Mouse (Mus musculus) B cell, adult 62 days (primary cell): ENCODE data around the gene Pigl. TPM values are rescaled to one million over a fixed set of nuclear protein-coding genes. Genes with fewer than 3 reads are reported as not detected.

Experiments used
- total RNA-seq: library from RNA; stranded (reverse); gene quantifications from 4 replicates; pipeline ENCODE4 v1.2.4, GENCODE M21; 2023

Pigl gene
- 6.5 to 7.8 TPM (median 7.4 TPM) in 4 replicates for total RNA-seq

GRCm38 (mm10) chr11:62458276-62458724 lies at the start of gene Pigl, which contains the start of gene Ncor1:
Pigl (plus strand) TSS chr11:62458460.
Ncor1 (minus strand) TSS chr11:62458541.

GRCm38 (mm10) chr11:62539089-62539890 lies 81.0 kb downstream of the Pigl start, which contains the start of gene Cenpv:
Cenpv (minus strand) TSS chr11:62539261.

GRCm38 (mm10) chr11:62550727-62551225 lies 92.5 kb downstream of the Pigl start, which contains the start of gene Ubb:
Ubb (plus strand) TSS chr11:62551171.

Other genes starting within 250 kb of the Pigl start
- gene Adora2b, start 209.5 kb upstream of the Pigl start, total RNA-seq = not detected in 4 replicates
- gene Zswim7, start 177.1 kb upstream of the Pigl start, total RNA-seq = 11.3 to 15.0 TPM (median 12.1 TPM) in 4 replicates
- 21.4 to 28.0 TPM (median 26.6 TPM) in 4 replicates for gene Ttc19, start 177.0 kb upstream of the Pigl start, total RNA-seq
- gene Ncor1, start 81 bp downstream of the Pigl start, total RNA-seq = 319 to 372 TPM (median 347 TPM) in 4 replicates
- 1.1 to 1.8 TPM (median 1.8 TPM) in 3 of 4 replicates, not detected in the other for gene Cenpv, start 80.8 kb downstream of the Pigl start, total RNA-seq
- 1,254 to 1,387 TPM (median 1,345 TPM) in 4 replicates for gene Ubb, start 92.7 kb downstream of the Pigl start, total RNA-seq
- gene Trpv2, start 116.0 kb downstream of the Pigl start, total RNA-seq = 47.0 to 49.8 TPM (median 47.3 TPM) in 4 replicates
- gene Lrrc75a, start 190.1 kb downstream of the Pigl start, total RNA-seq = 4.4 to 6.2 TPM (median 4.8 TPM) in 4 replicates
- gene Mmgt2, start 190.2 kb downstream of the Pigl start, total RNA-seq = 23.7 to 27.5 TPM (median 24.2 TPM) in 4 replicates